Mouse (Mus musculus) layer of hippocampus, adult 18-20 months (tissue): ENCODE measurements around the gene Ap5z1. TPM values are rescaled to one million over a fixed set of nuclear protein-coding genes. Genes with fewer than 3 reads are reported as not detected.

Experiments used
- DNase-seq, 2 experiments: peaks; one replicate each; pipeline ENCODE4 v3.0.0; 2022; ENCODE audit warnings: low spot score in 2 of 2
- long read RNA-seq: library from polyadenylated mRNA; stranded (forward); transcript quantifications from one replicate; pipeline ENCODE4 v2.0.0, GENCODE M21; 2021
- total RNA-seq, 2 experiments: library from RNA; stranded (reverse); gene quantifications; 2 replicates each; pipeline ENCODE4 v1.2.3; 2021

The Ap5z1 gene
- total RNA-seq: 10 to 100 TPM; 21.1 to 23.4 TPM
- long read RNA-seq, transcript Ap5z1-201 (17 exons, 3,689 nt): major isoform, 10 of 22 reads
- long read RNA-seq, partial matches to known transcripts: 1 of 22 reads
- long read RNA-seq, other reads (novel, unspliced or antisense): 11 of 22 reads

DNA sequence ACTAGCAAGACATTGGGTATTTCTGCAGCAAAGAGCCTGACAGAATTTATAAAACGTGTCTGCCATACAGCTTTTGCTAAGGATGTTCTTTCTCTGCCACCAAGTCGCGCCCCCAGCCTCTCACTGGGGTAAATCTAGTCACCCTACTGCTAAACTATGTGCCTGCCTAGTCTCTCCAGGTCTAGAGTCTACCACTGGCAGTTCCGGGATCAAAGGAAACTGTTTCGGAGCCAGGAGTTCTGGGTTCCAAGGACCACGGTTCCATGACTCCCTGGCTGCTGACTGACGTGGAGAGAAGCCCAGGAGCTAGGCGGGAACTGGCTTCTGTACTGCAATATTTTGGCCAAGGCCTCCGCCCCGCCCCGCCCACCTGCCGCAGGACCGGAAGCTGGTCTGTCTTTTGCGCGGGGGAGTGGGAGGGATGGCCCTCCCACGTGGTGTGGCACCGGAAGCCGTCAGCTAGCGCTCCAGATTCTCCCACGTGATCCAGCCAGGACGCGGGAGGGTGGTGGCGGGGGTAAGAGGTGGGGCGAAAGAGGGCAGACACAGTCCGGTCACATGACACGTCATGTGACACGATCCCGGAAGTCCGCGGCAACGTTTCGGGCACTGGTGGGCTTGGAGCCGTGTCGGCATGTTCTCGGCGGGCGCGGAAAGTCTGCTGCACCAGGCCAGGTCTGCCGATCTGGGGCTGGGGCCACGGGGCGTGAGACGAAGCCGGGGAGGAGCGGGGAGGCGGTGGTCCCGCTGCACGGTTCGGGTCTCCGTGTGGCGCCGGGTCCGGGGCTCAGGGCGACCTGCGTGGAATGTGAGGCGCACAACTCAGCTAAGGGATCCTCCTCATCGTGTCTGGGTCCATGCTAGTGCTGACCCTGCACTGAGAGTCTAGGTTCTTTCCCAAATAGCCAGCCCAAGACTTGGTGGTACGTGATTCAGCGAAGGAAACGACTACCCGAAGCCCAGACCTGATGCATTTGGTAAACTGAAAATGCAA is at the start of gene Ap5z1:
Ap5z1 (plus strand) TSS at position 484 of the 994 bp plus-strand sequence.
- DNase-seq: peak; percentile 85 to 91

- no peak for DNase-seq
These were observed 48.3 kb upstream of the Ap5z1 start for GRCm38 (mm10) chr5:142415401-142415800.

- no peak for DNase-seq
These were observed 47.5 kb upstream of the Ap5z1 start for GRCm38 (mm10) chr5:142416070-142416775.

GRCm38 (mm10) chr5:142417104-142417503 is 46.6 kb upstream of the Ap5z1 start:
- DNase-seq: no peak

DNA sequence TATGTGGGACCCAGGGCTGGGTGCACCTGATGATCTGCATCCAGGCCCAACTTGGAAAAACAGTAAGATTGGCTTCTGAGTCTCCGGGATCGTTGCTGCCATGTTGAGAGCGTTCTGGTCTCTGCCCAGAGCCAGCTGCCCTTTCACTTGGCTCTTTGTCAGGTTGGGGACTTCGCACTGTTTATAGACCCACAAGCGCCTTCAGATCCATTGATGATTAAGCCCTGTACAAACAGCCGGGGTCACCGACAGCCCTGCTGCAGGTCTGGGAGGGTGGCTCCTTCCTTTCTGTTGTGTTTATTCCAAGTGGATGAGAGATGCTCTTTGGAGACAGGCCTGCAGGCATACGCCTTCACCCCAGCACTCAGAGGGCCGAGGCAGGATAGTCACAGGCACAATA is 45.9 kb upstream of the Ap5z1 start:
- DNase-seq: no peak

DNA sequence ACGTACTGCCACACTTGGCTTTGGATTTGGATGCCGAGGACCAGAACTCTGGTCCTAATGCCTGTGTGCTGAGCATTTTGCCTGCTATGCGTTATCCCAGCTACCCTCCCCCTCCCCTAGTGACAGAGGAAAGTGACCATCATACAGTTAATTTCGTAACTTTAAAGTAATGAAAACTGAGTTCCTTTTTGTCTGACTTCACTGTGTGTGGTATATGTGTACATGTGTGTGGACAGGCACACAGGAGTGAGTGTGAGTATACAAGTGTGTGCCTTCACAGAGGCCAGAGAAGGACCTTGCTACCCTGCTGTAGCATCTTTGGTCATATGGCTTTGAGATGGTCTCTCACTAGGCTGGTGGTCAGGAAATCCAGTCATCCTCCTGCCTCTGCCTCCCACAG is 45.3 kb upstream of the Ap5z1 start:
- no peak for DNase-seq

GRCm38 (mm10) chr5:142420317-142420716 is 43.4 kb upstream of the Ap5z1 start:
- no peak for DNase-seq

GRCm38 (mm10) chr5:142420920-142421319 is 42.8 kb upstream of the Ap5z1 start:
- no peak for DNase-seq

GRCm38 (mm10) chr5:142421886-142422285 is 41.9 kb upstream of the Ap5z1 start:
- no peak for DNase-seq

DNA sequence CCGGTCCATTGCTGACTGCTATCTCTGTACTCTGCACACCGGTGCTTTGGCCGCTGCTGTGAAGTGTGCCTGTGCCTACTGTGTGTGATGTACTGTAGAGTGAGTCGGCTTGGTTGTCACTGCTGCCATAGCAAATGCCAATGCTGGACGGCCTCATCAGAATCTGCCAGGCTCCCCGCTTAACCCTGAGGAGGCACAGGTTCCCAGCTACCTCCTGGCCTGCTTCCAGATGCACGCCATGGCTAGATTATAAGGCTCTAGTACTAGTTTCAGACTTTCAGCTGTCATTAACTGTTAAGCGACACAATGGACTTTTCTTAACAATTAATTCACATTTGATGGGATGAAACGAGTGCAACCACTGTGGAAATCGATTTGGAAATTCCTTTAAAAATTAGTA is 40.6 kb upstream of the Ap5z1 start:
- DNase-seq: no peak

- DNase-seq: no peak
These were observed 40.0 kb upstream of the Ap5z1 start for GRCm38 (mm10) chr5:142423701-142424100.

GRCm38 (mm10) chr5:142424627-142425349 is 39.0 kb upstream of the Ap5z1 start:
- DNase-seq: no peak

- no peak for DNase-seq
These were observed 37.3 kb upstream of the Ap5z1 start for GRCm38 (mm10) chr5:142426476-142426875.

DNA sequence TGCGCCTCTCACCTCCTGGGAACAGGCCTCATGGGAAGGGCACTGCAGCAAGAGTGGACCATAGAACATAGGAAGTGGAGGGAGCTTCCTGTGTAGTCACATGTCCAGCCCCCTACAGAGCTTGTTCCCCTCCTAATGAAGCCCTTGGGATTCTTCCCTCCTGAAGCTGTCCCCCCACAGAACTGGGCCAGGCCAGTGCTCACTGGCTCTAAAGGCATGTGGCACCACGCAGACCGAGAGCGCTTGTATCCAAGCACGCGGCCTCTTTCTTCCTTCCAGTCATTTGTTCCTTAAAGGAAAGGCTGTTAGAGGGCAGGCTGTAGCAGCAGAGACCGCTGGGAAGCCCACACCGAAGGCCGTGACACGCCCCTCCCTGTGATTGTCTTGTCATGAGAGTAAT is 35.9 kb upstream of the Ap5z1 start:
- DNase-seq: no peak

GRCm38 (mm10) chr5:142428691-142429090 is 35.1 kb upstream of the Ap5z1 start:
- no peak for DNase-seq

DNA sequence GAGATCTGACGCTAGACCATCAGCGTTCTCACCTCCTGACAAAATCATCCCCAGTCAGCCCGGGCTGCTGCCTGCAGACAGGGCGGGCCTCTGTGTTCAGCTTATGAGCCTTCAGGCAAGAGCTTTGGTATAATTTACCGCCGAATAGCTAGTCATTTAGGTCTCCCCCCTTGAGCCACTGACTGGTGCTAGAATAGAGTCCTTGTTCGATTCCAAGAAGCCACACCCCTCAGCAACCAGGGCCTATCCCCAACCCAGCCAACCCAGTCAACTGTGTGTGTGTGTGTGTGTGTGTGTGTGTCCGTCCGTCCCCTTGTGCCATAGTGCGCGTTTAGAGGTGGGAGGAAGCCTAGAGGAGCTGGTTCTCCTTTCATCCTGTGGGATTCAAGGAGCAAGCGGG is 32.7 kb upstream of the Ap5z1 start:
- DNase-seq: no peak

DNA sequence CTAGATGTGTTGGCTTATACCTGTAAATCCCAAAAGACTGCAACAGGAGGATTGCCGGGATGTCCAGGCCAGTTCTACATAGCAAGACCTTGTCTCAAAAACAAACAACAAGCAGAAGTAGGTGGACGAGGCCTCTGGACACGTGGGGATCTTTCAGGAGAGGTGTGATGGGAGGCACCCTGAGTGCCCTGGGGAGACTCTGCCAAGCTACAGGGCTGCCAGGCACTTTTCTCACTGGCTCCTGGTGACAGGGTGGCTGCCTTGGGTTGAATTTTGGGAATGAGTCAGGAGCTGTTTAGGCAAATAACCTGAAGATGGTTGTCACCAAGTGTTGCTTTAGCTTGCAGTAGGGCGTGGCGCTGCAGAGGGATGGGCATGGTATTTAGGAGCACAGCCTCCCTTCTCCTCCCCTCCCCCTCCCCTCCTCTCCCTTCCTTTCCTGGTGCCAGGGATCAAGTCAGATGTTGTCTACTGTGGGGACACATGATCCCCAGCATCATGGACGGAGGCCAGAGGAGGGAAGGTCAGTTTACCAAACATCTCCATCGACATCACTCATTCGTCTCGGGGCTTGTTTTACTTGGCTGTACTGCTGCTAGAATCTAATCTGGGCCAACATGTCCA is 31.8 kb upstream of the Ap5z1 start:
- DNase-seq: no peak

DNA sequence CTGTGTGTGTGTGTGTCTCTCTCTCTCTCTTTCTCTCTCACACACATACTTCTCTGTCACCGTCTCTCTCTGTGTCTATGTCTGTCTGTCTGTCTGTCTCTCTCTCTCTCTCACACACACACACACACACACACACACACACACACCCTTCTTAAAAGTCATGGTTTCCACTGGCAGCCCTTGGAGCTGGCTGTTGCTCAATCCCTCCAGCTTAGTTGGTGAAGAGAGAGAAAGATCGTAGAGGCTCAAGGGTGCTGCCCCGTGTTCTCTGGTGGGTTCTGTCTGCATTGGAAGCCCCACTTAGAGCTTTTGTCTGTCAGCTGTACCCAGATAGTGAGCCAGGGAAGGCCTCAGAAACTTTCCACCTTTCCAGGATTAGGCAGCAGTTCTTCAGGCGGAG is 31.0 kb upstream of the Ap5z1 start:
- DNase-seq: no peak

DNA sequence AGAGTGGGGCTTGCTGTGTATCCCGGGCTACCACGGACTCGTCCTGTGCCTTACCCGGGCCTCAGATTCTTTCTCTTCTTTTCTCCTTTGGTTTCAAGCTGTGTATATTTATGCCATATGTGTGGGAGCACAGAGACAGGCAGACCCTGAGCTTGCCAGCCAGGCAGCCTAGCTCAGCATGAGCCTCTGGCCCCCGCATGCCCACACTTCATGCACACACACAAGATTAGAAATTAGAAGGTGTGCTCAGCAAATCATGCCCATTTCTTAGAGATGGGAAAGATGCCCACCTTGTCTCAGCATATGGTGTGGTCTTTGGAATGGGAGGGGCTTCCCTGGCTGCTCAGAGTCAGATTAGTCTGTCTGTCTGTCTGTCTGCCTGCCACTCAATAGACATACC is 29.7 kb upstream of the Ap5z1 start:
- DNase-seq: peak; percentile 70 to 80

- no peak for DNase-seq
These were observed 28.0 kb upstream of the Ap5z1 start for GRCm38 (mm10) chr5:142435736-142436135.
